Mouse (Mus musculus): ENCODE measurements at regions not wholly inside any gene's neighbourhood (a gene's known extent, or its start where the extent isn't known, plus 50 kb on each side); places are given as distances from the start of the nearest gene placed in this dataset.

GRCm38 (mm10) chr2:170253681-170254440 is 106.0 kb upstream of the Zfp217 start:
- TF ChIP-seq POLR2A (IDR thresholded peaks at IDR 0.05; ENCODE audit: borderline replicate concordance, control insufficient read depth, low read depth, low read length) (no peak), CTCF (IDR thresholded peaks at IDR 0.05; ENCODE audit: control insufficient read depth, insufficient read depth, low read length) (no peak)
- 36% methylated on average over 9 of the region's 9 CpGs for WGBS
- Histone ChIP-seq H3K4me3 (replicated peaks; ENCODE audit: control insufficient read depth, low read depth, low read length) (no peak overlapping the region), H3K4me1 (ENCODE audit: control insufficient read depth, insufficient read depth, low read length) (peaks cover 7% of the 10 kb centered on the region), H3K27ac (ENCODE audit: control insufficient read depth, insufficient read depth, low read depth, low read length, poor library complexity) (peak overlapping the region; percentile 68)

- 10% methylated on average over 14 of the region's 14 CpGs for WGBS
- no peak for TF ChIP-seq POLR2A (IDR thresholded peaks at IDR 0.05; ENCODE audit: borderline replicate concordance, control insufficient read depth, low read depth, low read length)
- TF ChIP-seq CTCF (IDR thresholded peaks at IDR 0.05; ENCODE audit: control insufficient read depth, insufficient read depth, low read length) = no peak
- Histone ChIP-seq H3K27ac (ENCODE audit: control insufficient read depth, insufficient read depth, low read depth, low read length, poor library complexity) (peak overlapping the region; percentile 68), H3K4me1 (ENCODE audit: control insufficient read depth, insufficient read depth, low read length) (peaks cover 7% of the 10 kb centered on the region), H3K4me3 (replicated peaks; ENCODE audit: control insufficient read depth, low read depth, low read length) (peak overlapping the region; percentile 31)
Observed at GRCm38 (mm10) chr2:170252255-170253034, 104.5 kb upstream of the Zfp217 start.

DNA sequence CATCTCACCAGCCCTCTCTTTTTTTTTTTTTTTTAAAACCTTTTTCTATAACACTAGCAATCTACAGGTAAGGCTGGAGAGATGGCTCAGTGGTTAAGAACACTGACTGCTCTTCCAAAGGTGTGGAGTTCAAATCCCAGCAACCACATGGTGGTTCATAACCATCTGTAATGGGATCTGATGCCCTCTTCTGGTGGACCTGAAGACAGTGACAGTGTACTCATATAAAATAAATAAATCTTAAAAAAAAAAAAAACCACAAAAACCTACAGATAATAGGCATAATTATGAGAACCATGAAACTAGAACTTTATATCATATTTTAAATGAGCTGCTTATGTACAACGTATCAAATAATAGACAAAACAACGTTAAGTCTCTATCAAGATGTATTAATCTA is 102.8 kb upstream of the Zfp217 start:
- peaks cover 3% of the 10 kb centered on the region; the same call in 1 of the 2 replicates for H3K4me1 ChIP-seq (ENCODE audit: control insufficient read depth, insufficient read depth, low read length)
- WGBS = 85% methylated on average over 2 of the region's 2 CpGs
- H3K27ac ChIP-seq (ENCODE audit: control insufficient read depth, insufficient read depth, low read depth, low read length, poor library complexity) = no peak overlapping the region
- H3K4me3 ChIP-seq (replicated peaks; ENCODE audit: control insufficient read depth, low read depth, low read length) = no peak overlapping the region
- no peak for TF ChIP-seq CTCF (IDR thresholded peaks at IDR 0.05; ENCODE audit: control insufficient read depth, insufficient read depth, low read length)
- TF ChIP-seq POLR2A (IDR thresholded peaks at IDR 0.05; ENCODE audit: borderline replicate concordance, control insufficient read depth, low read depth, low read length) = no peak

DNA sequence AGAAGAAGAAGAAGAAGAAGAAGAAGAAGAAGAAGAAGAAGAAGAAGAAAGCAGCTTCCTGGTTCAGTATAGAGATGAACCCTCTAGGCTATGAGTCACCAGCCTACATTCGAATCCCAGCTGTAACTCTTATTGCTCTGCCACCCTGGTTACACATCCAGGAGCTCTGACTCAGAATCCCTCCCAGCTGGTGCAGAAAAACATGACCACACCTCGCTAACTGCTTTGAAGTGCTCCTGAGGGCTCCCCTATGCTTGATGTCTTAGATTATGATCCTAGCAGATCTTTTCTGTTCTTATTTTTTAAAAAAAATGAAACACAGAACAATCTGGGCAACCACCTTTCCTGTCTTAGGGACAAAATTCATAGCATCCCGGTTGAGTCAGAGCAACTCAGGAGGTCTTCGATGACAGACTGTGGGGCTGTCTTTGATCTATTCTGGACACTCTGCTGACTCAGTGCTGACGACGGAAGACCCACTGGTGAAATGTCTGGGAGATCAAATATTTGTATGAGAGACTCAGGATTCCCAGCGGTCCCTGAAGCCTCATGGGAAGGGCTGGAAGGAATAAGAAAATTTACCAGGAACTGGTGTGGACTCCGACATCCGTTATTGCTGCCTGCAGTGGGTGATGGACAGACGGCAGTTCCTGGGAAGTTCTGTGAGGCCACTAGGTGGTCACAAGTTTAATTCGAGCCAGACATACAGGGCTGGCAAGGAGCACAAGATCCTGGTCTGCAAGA is 100.0 kb upstream of the Zfp217 start:
- TF ChIP-seq CTCF (IDR thresholded peaks at IDR 0.05; ENCODE audit: control insufficient read depth, insufficient read depth, low read length) (no peak), POLR2A (IDR thresholded peaks at IDR 0.05; ENCODE audit: borderline replicate concordance, control insufficient read depth, low read depth, low read length) (no peak)
- H3K4me1 ChIP-seq (ENCODE audit: control insufficient read depth, insufficient read depth, low read length) = peaks cover 5% of the 10 kb centered on the region
- WGBS = 64% methylated on average over 11 of the region's 11 CpGs
- H3K4me3 ChIP-seq (replicated peaks; ENCODE audit: control insufficient read depth, low read depth, low read length) = no peak overlapping the region
- no peak overlapping the region for H3K27ac ChIP-seq (ENCODE audit: control insufficient read depth, insufficient read depth, low read depth, low read length, poor library complexity)

DNA sequence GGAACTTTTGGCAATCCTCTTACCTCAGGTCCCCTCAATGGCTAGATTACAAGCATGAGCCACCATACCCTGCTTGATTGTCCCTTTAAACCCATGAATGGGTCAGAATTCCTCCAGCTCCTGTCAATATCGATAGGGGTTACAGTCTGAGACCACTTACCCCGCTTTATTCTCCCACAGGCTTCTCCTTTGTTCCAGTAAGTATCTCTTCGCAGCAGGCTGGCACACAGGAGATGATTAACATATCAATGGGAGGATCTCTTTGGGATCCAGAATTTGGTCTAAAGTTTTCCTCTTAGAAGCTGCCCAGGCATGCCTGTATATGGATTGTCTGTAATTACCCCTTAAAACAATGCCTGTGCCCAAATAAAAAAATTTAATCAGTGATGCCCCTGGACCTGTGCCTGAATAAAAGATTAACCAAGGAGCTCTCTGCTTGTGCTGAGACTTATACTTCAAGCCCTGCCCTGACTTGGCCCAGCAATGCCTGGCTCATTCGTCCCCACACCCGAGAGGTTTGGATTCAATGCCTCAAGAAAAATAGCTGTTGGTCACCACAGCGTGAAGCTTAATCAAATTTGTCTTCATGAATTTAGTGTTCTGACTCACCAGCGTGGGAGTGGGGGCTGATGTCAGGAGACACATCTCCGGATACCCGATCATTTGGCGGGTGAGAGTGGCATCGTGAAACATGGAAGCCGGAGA is 97.9 kb upstream of the Zfp217 start:
- no peak overlapping the region for H3K4me3 ChIP-seq (replicated peaks; ENCODE audit: control insufficient read depth, low read depth, low read length)
- 79% methylated on average over 12 of the region's 12 CpGs for WGBS
- no peak overlapping the region for H3K27ac ChIP-seq (ENCODE audit: control insufficient read depth, insufficient read depth, low read depth, low read length, poor library complexity)
- no peak for TF ChIP-seq CTCF (IDR thresholded peaks at IDR 0.05; ENCODE audit: control insufficient read depth, insufficient read depth, low read length)
- no peak for TF ChIP-seq POLR2A (IDR thresholded peaks at IDR 0.05; ENCODE audit: borderline replicate concordance, control insufficient read depth, low read depth, low read length)
- peaks cover 3% of the 10 kb centered on the region for H3K4me1 ChIP-seq (ENCODE audit: control insufficient read depth, insufficient read depth, low read length)

DNA sequence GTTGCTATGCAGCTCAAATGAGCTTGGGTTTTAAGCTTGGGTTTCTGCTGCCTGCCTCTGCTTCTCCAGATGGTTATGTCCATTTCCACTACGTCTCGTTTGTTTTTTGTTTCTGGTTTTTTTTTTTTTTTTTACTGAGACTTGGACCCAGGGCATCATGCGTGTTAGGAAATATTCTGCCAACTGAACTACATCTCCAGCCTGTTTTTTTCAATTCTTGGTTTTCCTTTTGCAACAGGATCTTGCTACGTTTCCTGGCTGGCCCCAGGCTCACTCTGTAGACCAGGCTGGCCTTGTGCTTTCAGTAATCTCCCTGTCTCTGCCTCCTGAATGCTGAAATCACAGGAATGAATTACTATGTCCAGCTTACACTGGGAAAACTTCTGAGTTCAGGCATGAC is 96.2 kb upstream of the Zfp217 start:
- TF ChIP-seq POLR2A (IDR thresholded peaks at IDR 0.05; ENCODE audit: borderline replicate concordance, control insufficient read depth, low read depth, low read length) (no peak), CTCF (IDR thresholded peaks at IDR 0.05; ENCODE audit: control insufficient read depth, insufficient read depth, low read length) (no peak)
- H3K4me1 ChIP-seq (ENCODE audit: control insufficient read depth, insufficient read depth, low read length) = peaks cover 10% of the 10 kb centered on the region
- H3K4me3 ChIP-seq (replicated peaks; ENCODE audit: control insufficient read depth, low read depth, low read length) = no peak overlapping the region
- WGBS = 16% methylated on average over 4 of the region's 4 CpGs
- peak overlapping the region; percentile 51; the same call in 1 of the 2 replicates for H3K27ac ChIP-seq (ENCODE audit: control insufficient read depth, insufficient read depth, low read depth, low read length, poor library complexity)

DNA sequence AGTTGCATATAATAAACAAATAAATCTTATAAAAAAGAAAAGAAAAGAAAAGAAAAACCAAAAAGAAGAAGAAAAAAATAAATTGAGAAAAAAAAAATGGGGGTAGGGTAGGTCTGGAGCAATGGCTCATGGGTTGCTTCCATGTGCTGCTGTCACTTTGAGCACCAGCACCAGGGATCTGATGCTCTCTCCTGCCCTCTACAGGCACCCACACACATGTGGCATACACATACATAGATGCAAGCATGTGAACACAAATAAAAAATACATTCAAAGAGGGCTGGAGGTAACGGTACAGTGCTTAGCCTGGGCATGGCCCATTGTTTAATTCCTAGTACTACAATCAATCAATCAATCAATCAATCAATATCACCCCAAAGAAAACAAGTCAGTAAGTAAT is 90.1 kb upstream of the Zfp217 start:
- TF ChIP-seq POLR2A (IDR thresholded peaks at IDR 0.05; ENCODE audit: borderline replicate concordance, control insufficient read depth, low read depth, low read length) (no peak), CTCF (IDR thresholded peaks at IDR 0.05; ENCODE audit: control insufficient read depth, insufficient read depth, low read length) (peak; percentile 75)

More for the DNA sequence above, 90.1 kb upstream of the Zfp217 start:
- H3K4me3 ChIP-seq (replicated peaks; ENCODE audit: control insufficient read depth, low read depth, low read length) = no peak overlapping the region
- 90% methylated on average over 1 of the region's 1 CpGs for WGBS
- H3K4me1 ChIP-seq (ENCODE audit: control insufficient read depth, insufficient read depth, low read length) = peaks cover 10% of the 10 kb centered on the region
- no peak overlapping the region for H3K27ac ChIP-seq (ENCODE audit: control insufficient read depth, insufficient read depth, low read depth, low read length, poor library complexity)

Measured in bone marrow, adult 2 months (tissue).